16 mouse cellular contexts compared by ENCODE assay signal in the genomic region with DNA sequence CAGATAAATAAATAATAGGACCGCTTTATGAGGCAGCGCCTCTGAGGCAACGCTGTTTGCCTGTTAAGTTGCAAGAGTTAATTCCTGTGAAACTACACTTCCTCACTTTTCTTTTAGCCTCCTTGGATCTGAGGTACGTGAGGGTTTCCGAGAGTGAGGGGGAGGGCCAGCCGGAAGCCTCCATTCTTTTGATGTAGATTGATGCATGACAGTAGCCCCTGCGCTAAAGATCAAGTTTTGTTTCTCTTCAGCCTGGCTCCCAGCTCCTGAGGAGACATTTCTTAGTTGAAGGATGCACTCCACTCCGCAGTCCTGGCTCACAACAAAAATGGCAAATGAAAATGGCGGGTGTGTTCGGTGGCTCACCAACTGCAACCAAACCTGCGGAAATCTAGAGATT.
A peak's percentile ranks its signal among the peaks of the same experiment; 100 is the strongest.
DNase-seq lines count a peak whose midpoint lies in the region; ATAC-seq and TF ChIP-seq lines count a peak whose summit lies in the region.
"Had no signal": no experiment of that assay in that cellular context is flagged by ENCODE, and none has a peak within 500 bp of the region (broad histone marks: within the 10 kb centered on the region; RNA-seq: fewer than 3 reads in every experiment).

No protein-coding gene starts in this region.

- no peak for TF ChIP-seq POLR2A in limb, embryonic 14.5 days (IDR thresholded peaks at IDR 0.05; ENCODE audit: borderline replicate concordance, extremely low read depth, insufficient read depth, insufficient read length)

- H3K4me3 ChIP-seq in kidney, embryonic 15.5 days (replicated peaks): no peak overlapping the region
- no peak overlapping the region for H3K4me3 ChIP-seq in limb, embryonic 14.5 days (replicated peaks; ENCODE audit: low read length)
- no peak overlapping the region for H3K4me3 ChIP-seq in neural tube, embryonic 13.5 days
- H3K4me3 ChIP-seq in intestine, embryonic 16.5 days (ENCODE audit: low read length): no peak overlapping the region
- H3K4me3 ChIP-seq: embryonic facial prominence, embryonic 13.5 days; forebrain, embryonic 13.5 days; liver, embryonic 13.5 days had no signal

- no peaks in the 10 kb centered on the region for H3K36me3 ChIP-seq in kidney, embryonic 15.5 days
- no peaks in the 10 kb centered on the region for H3K36me3 ChIP-seq in limb, embryonic 14.5 days (ENCODE audit: control insufficient read depth, insufficient read depth, low read length)
- no peaks in the 10 kb centered on the region for H3K36me3 ChIP-seq in neural tube, embryonic 13.5 days
- no peaks in the 10 kb centered on the region for H3K36me3 ChIP-seq in intestine, embryonic 16.5 days (ENCODE audit: control insufficient read depth, insufficient read depth, low read length)
- H3K36me3 ChIP-seq: embryonic facial prominence, embryonic 13.5 days; liver, embryonic 13.5 days had no signal

- H3K9ac ChIP-seq in kidney, embryonic 15.5 days: no peak overlapping the region
- no peak overlapping the region for H3K9ac ChIP-seq in limb, embryonic 14.5 days (ENCODE audit: low read depth, low read length, severe bottlenecking)
- no peak overlapping the region for H3K9ac ChIP-seq in neural tube, embryonic 13.5 days
- H3K9ac ChIP-seq in intestine, embryonic 16.5 days (ENCODE audit: low read depth, low read length): no peak overlapping the region
- H3K9ac ChIP-seq: embryonic facial prominence, embryonic 13.5 days; forebrain, embryonic 13.5 days; liver, embryonic 13.5 days had no signal

- no peak for DNase-seq in kidney, postnatal 10 days
- peak; percentile 52 for DNase-seq in embryo, embryonic 9.5 days (ENCODE audit: extremely low spot score)
- no peak for DNase-seq in limb, embryonic 14.5 days (ENCODE audit: low spot score)
- DNase-seq in spleen, adult 12 weeks (ENCODE audit: low spot score): no peak
- DNase-seq: cerebellum, adult 8-10 months; gastrocnemius, postnatal 10 days; layer of hippocampus, adult 9-11 months; liver, embryonic 13.5 days; retina, postnatal 1 day; thymus, postnatal 4 days had no signal

- peak overlapping the region; percentile 23; the same call in 1 of the 2 replicates for H3K27ac ChIP-seq in kidney, embryonic 15.5 days
- no peak overlapping the region for H3K27ac ChIP-seq in limb, embryonic 14.5 days (replicated peaks; ENCODE audit: low read depth, low read length)
- H3K27ac ChIP-seq in neural tube, embryonic 13.5 days (replicated peaks): no peak overlapping the region
- H3K27ac ChIP-seq in intestine, embryonic 16.5 days (ENCODE audit: low read length): no peak overlapping the region
- H3K27ac ChIP-seq: embryonic facial prominence, embryonic 13.5 days; forebrain, embryonic 13.5 days; liver, embryonic 13.5 days had no signal

- no peaks in the 10 kb centered on the region for H3K9me3 ChIP-seq in kidney, embryonic 15.5 days (replicated peaks)
- H3K9me3 ChIP-seq in limb, embryonic 14.5 days (ENCODE audit: control insufficient read depth, low read length): no peaks in the 10 kb centered on the region
- H3K9me3 ChIP-seq in neural tube, embryonic 13.5 days: no peaks in the 10 kb centered on the region
- H3K9me3 ChIP-seq in intestine, embryonic 16.5 days (ENCODE audit: control insufficient read depth, low read length): no peaks in the 10 kb centered on the region
- H3K9me3 ChIP-seq: embryonic facial prominence, embryonic 13.5 days; forebrain, embryonic 13.5 days; liver, embryonic 13.5 days had no signal

- H3K27me3 ChIP-seq in kidney, embryonic 15.5 days: no peaks in the 10 kb centered on the region
- H3K27me3 ChIP-seq in limb, embryonic 14.5 days (ENCODE audit: control insufficient read depth, insufficient read depth, low read length): no peaks in the 10 kb centered on the region
- H3K27me3 ChIP-seq in neural tube, embryonic 13.5 days: no peaks in the 10 kb centered on the region
- no peaks in the 10 kb centered on the region for H3K27me3 ChIP-seq in intestine, embryonic 16.5 days (replicated peaks; ENCODE audit: control insufficient read depth, insufficient read depth, low read length)
- H3K27me3 ChIP-seq: embryonic facial prominence, embryonic 13.5 days; liver, embryonic 13.5 days had no signal

- peak overlapping the region; percentile 42 for H3K4me2 ChIP-seq in kidney, embryonic 15.5 days
- peak overlapping the region; percentile 8; the same call in 1 of the 2 replicates for H3K4me2 ChIP-seq in limb, embryonic 14.5 days (replicated peaks; ENCODE audit: low read depth, low read length, severe bottlenecking)
- peak overlapping the region; percentile 28 for H3K4me2 ChIP-seq in neural tube, embryonic 13.5 days
- H3K4me2 ChIP-seq in intestine, embryonic 16.5 days (ENCODE audit: low read depth, low read length): no peak overlapping the region
- H3K4me2 ChIP-seq: embryonic facial prominence, embryonic 13.5 days; forebrain, embryonic 13.5 days; heart, embryonic 11.5 days; liver, embryonic 13.5 days had no signal

- 22% methylated on average over 11 of the region's 11 CpGs for WGBS in kidney, embryonic 15.5 days
- WGBS in limb, embryonic 14.5 days: 32% methylated on average over 11 of the region's 11 CpGs
- 23% methylated on average over 11 of the region's 11 CpGs for WGBS in neural tube, embryonic 13.5 days
- WGBS in intestine, embryonic 16.5 days: 60% methylated on average over 11 of the region's 11 CpGs

- H3K4me1 ChIP-seq in kidney, embryonic 15.5 days: peaks cover 26% of the 10 kb centered on the region
- peaks cover 17% of the 10 kb centered on the region for H3K4me1 ChIP-seq in limb, embryonic 14.5 days (ENCODE audit: control insufficient read depth, insufficient read depth, low read length)
- H3K4me1 ChIP-seq in neural tube, embryonic 13.5 days (replicated peaks): peaks cover 40% of the 10 kb centered on the region
- peaks cover 3% of the 10 kb centered on the region for H3K4me1 ChIP-seq in intestine, embryonic 16.5 days (ENCODE audit: control insufficient read depth, insufficient read depth, low read length)
- H3K4me1 ChIP-seq: liver, embryonic 13.5 days had no signal

- peak; percentile 70 for ATAC-seq in kidney, embryonic 15.5 days (replicated peaks; ENCODE audit: low FRiP score)
- no peak for ATAC-seq in limb, embryonic 14.5 days (ENCODE audit: low FRiP score, low read depth)
- no peak for ATAC-seq in neural tube, embryonic 13.5 days (ENCODE audit: low read depth)
- ATAC-seq in intestine, embryonic 16.5 days: no peak
